Mouse (Mus musculus) kidney, embryonic 15.5 days (tissue): ENCODE data around the gene Sly. TPM values are rescaled to one million over a fixed set of nuclear protein-coding genes. Genes with fewer than 3 reads are reported as not detected.
"Not testable (repeated sequence)": the region's sequence is repeated elsewhere in the genome, so short reads cannot be mapped to it uniquely, and the experiment has no call there.

ENCODE experiments used
- ATAC-seq: fragments of 200-750 bp; cut with Nextera tagmentation; replicated peaks from 2 replicates; pipeline ENCODE4 v1.8.0; 2017; ENCODE audit warnings: moderate TSS enrichment; ENCODE audit not compliant: low FRiP score
- H3K27ac ChIP-seq: fragments of 300-500 bp; sonication (generic); 2 replicates; pipeline ENCODE4 v1.5.1; 2015; ENCODE audit warnings: mild to moderate bottlenecking, inconsistent platforms
- H3K27me3 ChIP-seq: fragments of 300-500 bp; sonication (generic); 2 replicates; pipeline ENCODE4 v1.6.1; 2015; ENCODE audit warnings: inconsistent platforms
- H3K36me3 ChIP-seq: fragments of 300-500 bp; sonication (generic); 2 replicates; pipeline ENCODE4 v1.6.1; 2015; ENCODE audit warnings: inconsistent platforms
- H3K4me1 ChIP-seq: fragments of 300-500 bp; sonication (generic); 2 replicates; pipeline ENCODE4 v1.6.1; 2015; ENCODE audit warnings: inconsistent platforms
- H3K4me2 ChIP-seq: fragments of 300-500 bp; sonication (generic); 2 replicates; pipeline ENCODE4 v1.6.1; 2015; ENCODE audit warnings: moderate library complexity, mild to moderate bottlenecking, inconsistent platforms
- H3K4me3 ChIP-seq: fragments of 300-500 bp; sonication (generic); replicated peaks from 2 replicates; pipeline ENCODE4 v1.5.1; 2015; ENCODE audit warnings: mild to moderate bottlenecking, inconsistent platforms
- H3K9ac ChIP-seq: fragments of 300-500 bp; sonication (generic); 2 replicates; pipeline ENCODE4 v1.6.1; 2015; ENCODE audit warnings: mild to moderate bottlenecking, inconsistent platforms
- H3K9me3 ChIP-seq: fragments of 300-500 bp; sonication (generic); replicated peaks from 2 replicates; pipeline ENCODE4 v1.6.1; 2016; ENCODE audit warnings: inconsistent platforms
- WGBS: fragments of 180-500 bp; shearing (Covaris S2); methylation state at CpG from one replicate; pipeline ENCODE4 v1.1.7; 2015; ENCODE audit warnings: mixed read lengths; 5-methylcytosine and 5-hydroxymethylcytosine counted together
- polyA plus RNA-seq: library from polyadenylated mRNA; unstranded; fragments of >200 nt; fragmentation: Nextera tagmentation; extraction: Ambion mirVana; gene quantifications from 2 replicates; pipeline ENCODE4 v1.2.1, GENCODE M21; 2015

Sly gene
- not detected in 2 replicates for polyA plus RNA-seq

GRCm38 (mm10) chrY:57186888-57187287 lies at the start of gene Sly:
Sly (plus strand) TSS chrY:57187188.
- no CpG with 5 or more reads among the region's 5 CpGs for WGBS
- not testable (repeated sequence) for H3K27me3 ChIP-seq

More at GRCm38 (mm10) chrY:57186888-57187287, at the start of gene Sly:
- not testable (repeated sequence) for H3K27ac ChIP-seq, H3K36me3 ChIP-seq, H3K4me1 ChIP-seq, H3K4me3 ChIP-seq, ATAC-seq, H3K9ac ChIP-seq, H3K9me3 ChIP-seq, H3K4me2 ChIP-seq
